Mouse (Mus musculus) embryonic fibroblast, embryonic 13.5 days (primary cell): ENCODE measurements at regions not wholly inside any gene's neighbourhood (a gene's known extent, or its start where the extent isn't known, plus 50 kb on each side); places are given as distances from the start of the nearest gene placed in this dataset.

Experiments used
- CTCF ChIP-seq: IDR thresholded peaks from 2 replicates; pipeline ENCODE4 v1.5.1; 2011; ENCODE audit warnings: mild to moderate bottlenecking, control low read depth, low read length, moderate library complexity, borderline replicate concordance; ENCODE audit not compliant: insufficient read depth
- POLR2A ChIP-seq: IDR thresholded peaks from 2 replicates; pipeline ENCODE4 v1.6.1; 2011; ENCODE audit warnings: low read depth, mild to moderate bottlenecking, control low read depth, low read length, moderate library complexity

DNA sequence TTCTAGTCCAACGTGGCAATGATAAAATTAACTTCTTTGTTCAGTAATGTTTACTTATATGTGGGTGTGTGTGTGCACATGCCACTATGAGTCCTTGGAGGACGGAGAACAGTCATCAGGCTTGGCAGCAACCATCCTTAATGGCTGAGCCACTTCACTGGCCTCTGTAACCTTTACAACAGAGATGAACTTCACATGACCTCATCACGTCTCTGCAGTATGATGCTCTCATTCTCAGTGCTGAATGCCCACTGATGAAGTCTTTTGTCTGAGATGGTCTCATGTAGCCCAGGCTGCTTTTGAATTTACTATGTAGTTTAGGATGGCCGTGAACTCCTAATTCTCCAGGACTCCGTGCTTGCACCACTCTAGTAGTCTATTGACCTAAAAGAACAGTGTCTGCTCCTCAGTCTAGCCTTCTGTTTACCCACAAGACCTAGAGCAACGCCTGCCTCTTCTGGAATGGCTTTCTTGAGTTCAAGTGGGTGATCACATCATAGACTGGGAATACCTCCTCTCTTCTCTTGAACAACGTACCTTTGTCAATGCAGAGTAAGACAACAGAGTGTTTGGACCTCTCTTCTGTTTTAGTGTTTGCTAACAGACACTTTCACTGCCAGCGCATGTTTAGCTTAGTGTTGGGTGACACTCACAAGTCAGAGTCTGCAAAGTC is 308.8 kb downstream of the 1810013L24Rik start:
- TF ChIP-seq POLR2A (no peak), CTCF (no peak)
